Mouse (Mus musculus) splenic B cell, adult 2 months (primary cell): Measurements from ENCODE around the gene Clstn3.

Source experiments
- DNase-seq: peaks from one replicate; pipeline ENCODE4 v3.0.0-alpha.2; 2011; ENCODE audit warnings: low read depth, low spot score
- H3K27me3 ChIP-seq: 2 replicates; pipeline ENCODE4 v1.6.1; 2012; ENCODE audit warnings: mild to moderate bottlenecking, low read length, moderate library complexity, mixed read lengths; ENCODE audit not compliant: control insufficient read depth, poor library complexity, insufficient read depth, severe bottlenecking
- H3K36me3 ChIP-seq: 2 replicates; pipeline ENCODE4 v1.6.1; 2012; ENCODE audit warnings: mild to moderate bottlenecking, low read length, moderate library complexity, mixed read lengths; ENCODE audit not compliant: control insufficient read depth, poor library complexity, insufficient read depth, severe bottlenecking

The Clstn3 gene

GRCm38 (mm10) chr6:124448186-124448852, 16.3 kb downstream of the Clstn3 start:
- no peaks in the 10 kb centered on the region for H3K36me3 ChIP-seq
- H3K27me3 ChIP-seq, result no peaks in the 10 kb centered on the region
- DNase-seq, result peak; percentile 27

- DNase-seq, result no peak
- H3K36me3 ChIP-seq, result no peaks in the 10 kb centered on the region
- no peaks in the 10 kb centered on the region for H3K27me3 ChIP-seq
Measured at GRCm38 (mm10) chr6:124447356-124447755, 17.2 kb downstream of the Clstn3 start.

- DNase-seq, result no peak
- Histone ChIP-seq H3K27me3 (no peaks in the 10 kb centered on the region), H3K36me3 (no peaks in the 10 kb centered on the region)
Measured at GRCm38 (mm10) chr6:124446459-124446858, 18.1 kb downstream of the Clstn3 start.

- DNase-seq, result no peak
- no peaks in the 10 kb centered on the region for H3K27me3 ChIP-seq
- no peaks in the 10 kb centered on the region for H3K36me3 ChIP-seq
Measured at GRCm38 (mm10) chr6:124446024-124446423, 18.6 kb downstream of the Clstn3 start.

- Histone ChIP-seq H3K27me3 (no peaks in the 10 kb centered on the region), H3K36me3 (no peaks in the 10 kb centered on the region)
- no peak for DNase-seq
Measured at GRCm38 (mm10) chr6:124443338-124443737, 21.3 kb downstream of the Clstn3 start.

GRCm38 (mm10) chr6:124436245-124436644, 28.3 kb downstream of the Clstn3 start:
- no peak for DNase-seq
- no peaks in the 10 kb centered on the region for H3K36me3 ChIP-seq

GRCm38 (mm10) chr6:124435173-124435572, 29.4 kb downstream of the Clstn3 start:
- no peak for DNase-seq
- no peaks in the 10 kb centered on the region for H3K36me3 ChIP-seq
- no peaks in the 10 kb centered on the region for H3K27me3 ChIP-seq

More at GRCm38 (mm10) chr6:124436245-124436644, 28.3 kb downstream of the Clstn3 start:
- H3K27me3 ChIP-seq, result no peaks in the 10 kb centered on the region

- DNase-seq, result no peak
- Histone ChIP-seq H3K36me3 (no peaks in the 10 kb centered on the region), H3K27me3 (no peaks in the 10 kb centered on the region)
Measured at GRCm38 (mm10) chr6:124433688-124434324, 30.8 kb downstream of the Clstn3 start.

GRCm38 (mm10) chr6:124430784-124431495, 33.7 kb downstream of the Clstn3 start:
- Histone ChIP-seq H3K36me3 (no peaks in the 10 kb centered on the region), H3K27me3 (no peaks in the 10 kb centered on the region)
- DNase-seq, result no peak

GRCm38 (mm10) chr6:124430379-124430778, 34.2 kb downstream of the Clstn3 start:
- H3K36me3 ChIP-seq, result no peaks in the 10 kb centered on the region
- no peak for DNase-seq

GRCm38 (mm10) chr6:124427791-124428576, 36.6 kb downstream of the Clstn3 start:
- no peak for DNase-seq
- Histone ChIP-seq H3K36me3 (no peaks in the 10 kb centered on the region), H3K27me3 (no peaks in the 10 kb centered on the region)

More at GRCm38 (mm10) chr6:124430379-124430778, 34.2 kb downstream of the Clstn3 start:
- H3K27me3 ChIP-seq, result no peaks in the 10 kb centered on the region

- no peak for DNase-seq
- H3K27me3 ChIP-seq, result no peaks in the 10 kb centered on the region
- H3K36me3 ChIP-seq, result no peaks in the 10 kb centered on the region
Measured at GRCm38 (mm10) chr6:124427289-124427688, 37.3 kb downstream of the Clstn3 start.

GRCm38 (mm10) chr6:124426604-124427003, 38.0 kb downstream of the Clstn3 start:
- no peak for DNase-seq
- H3K36me3 ChIP-seq, result no peaks in the 10 kb centered on the region
- H3K27me3 ChIP-seq, result no peaks in the 10 kb centered on the region

- no peaks in the 10 kb centered on the region for H3K36me3 ChIP-seq
- no peaks in the 10 kb centered on the region for H3K27me3 ChIP-seq
- DNase-seq, result no peak
Measured at GRCm38 (mm10) chr6:124425523-124425922, 39.1 kb downstream of the Clstn3 start.
